Mouse (Mus musculus) spleen, adult 2 months (tissue): Measurements from ENCODE around the gene Dhx40.

Experiments used
- CTCF ChIP-seq: fragments of 200-500 bp; IDR thresholded peaks from 2 replicates; pipeline ENCODE4 v1.5.1; 2011; ENCODE audit warnings: mild to moderate bottlenecking, inconsistent platforms; ENCODE audit not compliant: insufficient read depth, insufficient read length, insufficient replicate concordance; ENCODE audit errors: extremely low read depth
- POLR2A ChIP-seq: fragments of 200-500 bp; IDR thresholded peaks from 2 replicates; pipeline ENCODE4 v1.6.1; 2011; ENCODE audit warnings: low read depth, low read length, inconsistent platforms

DNA sequence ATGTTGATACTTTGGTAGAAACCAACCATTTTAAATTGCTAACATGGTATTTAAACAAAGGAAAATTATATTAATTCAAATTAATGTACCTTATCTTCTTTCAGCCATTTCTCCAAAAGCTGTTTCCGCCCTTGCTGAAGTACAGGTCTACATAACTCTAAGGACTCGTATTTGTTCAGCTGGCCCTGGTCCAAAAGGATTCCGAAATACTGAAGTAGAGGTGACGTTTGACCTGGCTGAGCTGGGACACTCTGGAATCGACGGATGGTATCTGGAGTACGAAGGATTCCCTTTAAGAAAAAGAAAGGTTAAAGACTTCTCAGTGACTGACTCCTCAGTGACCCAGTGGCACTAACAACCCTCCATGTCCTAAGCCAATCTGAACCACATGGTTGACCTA is 82.6 kb downstream of the Dhx40 start:
- TF ChIP-seq CTCF (no peak), POLR2A (no peak)
